Mouse (Mus musculus) layer of hippocampus, adult 18-20 months (tissue): ENCODE results near the gene Ttc37. TPM values are rescaled to one million over a fixed set of nuclear protein-coding genes. Genes with fewer than 3 reads are reported as not detected.

Experiments
- DNase-seq, 2 experiments: peaks; one replicate each; pipeline ENCODE4 v3.0.0; 2022; ENCODE audit warnings: low spot score in 2 of 2
- long read RNA-seq: library from polyadenylated mRNA; stranded (forward); transcript quantifications from one replicate; pipeline ENCODE4 v2.0.0, GENCODE M21; 2021
- total RNA-seq, 2 experiments: library from RNA; stranded (reverse); gene quantifications; 2 replicates each; pipeline ENCODE4 v1.2.3; 2021

Ttc37 gene
- 10 to 100 TPM; 17.1 to 17.3 TPM for total RNA-seq
- long read RNA-seq, full-length matches to known transcripts: 4 of 13 reads
- long read RNA-seq, partial matches to known transcripts: 2 of 13 reads
- long read RNA-seq, other reads (novel, unspliced or antisense): 7 of 13 reads

GRCm38 (mm10) chr13:76098493-76099303 lies at the start of gene Ttc37, which contains the start of gene Arsk:
TSS of gene Ttc37 (plus strand) at chr13:76098734.
TSS of gene Arsk (minus strand) at chr13:76098660.
- DNase-seq: peak; percentile 91 to 96

- peak; percentile 6 to 19 for DNase-seq
Observed at GRCm38 (mm10) chr13:76055391-76056232, 42.9 kb upstream of the Ttc37 start.

GRCm38 (mm10) chr13:76056261-76056724 lies 42.2 kb upstream of the Ttc37 start:
- peak; percentile 52 to 77 for DNase-seq

- peak in 1 of 2 experiments; percentile 4 for DNase-seq
Observed at GRCm38 (mm10) chr13:76056896-76057266, 41.7 kb upstream of the Ttc37 start, which contains the start of gene Gpr150. TSS of gene Gpr150 (minus strand) at chr13:76056996.

- peak; percentile 40 to 57 for DNase-seq
Observed at GRCm38 (mm10) chr13:76057267-76058069, 41.1 kb upstream of the Ttc37 start.

- DNase-seq: no peak
Observed at GRCm38 (mm10) chr13:76059591-76059990, 38.9 kb upstream of the Ttc37 start.

- DNase-seq: no peak
Observed at GRCm38 (mm10) chr13:76062126-76062525, 36.4 kb upstream of the Ttc37 start.

- DNase-seq: no peak
Observed at GRCm38 (mm10) chr13:76062569-76062968, 36.0 kb upstream of the Ttc37 start.

- DNase-seq: no peak
Observed at GRCm38 (mm10) chr13:76063548-76063947, 35.0 kb upstream of the Ttc37 start.

- no peak for DNase-seq
Observed at GRCm38 (mm10) chr13:76064363-76064945, 34.1 kb upstream of the Ttc37 start.

GRCm38 (mm10) chr13:76074323-76074722 lies 24.2 kb upstream of the Ttc37 start:
- no peak for DNase-seq

GRCm38 (mm10) chr13:76098116-76098492 lies 430 bp upstream of the Ttc37 start:
- no peak for DNase-seq

GRCm38 (mm10) chr13:76101989-76102388 lies 3.5 kb downstream of the Ttc37 start:
- no peak for DNase-seq

GRCm38 (mm10) chr13:76109069-76109824 lies 10.7 kb downstream of the Ttc37 start:
- DNase-seq: no peak

GRCm38 (mm10) chr13:76128799-76129198 lies 30.3 kb downstream of the Ttc37 start:
- DNase-seq: no peak

- no peak for DNase-seq
Observed at GRCm38 (mm10) chr13:76132415-76132814, 33.9 kb downstream of the Ttc37 start.

GRCm38 (mm10) chr13:76138862-76139261 lies 40.3 kb downstream of the Ttc37 start:
- DNase-seq: no peak

- no peak for DNase-seq
Observed at GRCm38 (mm10) chr13:76141117-76141808, 42.7 kb downstream of the Ttc37 start.

- no peak for DNase-seq
Observed at GRCm38 (mm10) chr13:76150483-76150882, 51.9 kb downstream of the Ttc37 start.
